Mouse (Mus musculus) bone marrow, adult 2 months (tissue): ENCODE measurements around the gene Lgi2.

Experiments
- CTCF ChIP-seq: fragments of 200-500 bp; IDR thresholded peaks from 2 replicates; pipeline ENCODE4 v1.5.1; 2011; ENCODE audit warnings: low read length, control low read depth; ENCODE audit not compliant: control insufficient read depth, insufficient read depth
- POLR2A ChIP-seq: fragments of 200-500 bp; IDR thresholded peaks from 2 replicates; pipeline ENCODE4 v1.6.1; 2011; ENCODE audit warnings: low read depth, mild to moderate bottlenecking, control low read depth, low read length, borderline replicate concordance; ENCODE audit not compliant: control insufficient read depth

DNA sequence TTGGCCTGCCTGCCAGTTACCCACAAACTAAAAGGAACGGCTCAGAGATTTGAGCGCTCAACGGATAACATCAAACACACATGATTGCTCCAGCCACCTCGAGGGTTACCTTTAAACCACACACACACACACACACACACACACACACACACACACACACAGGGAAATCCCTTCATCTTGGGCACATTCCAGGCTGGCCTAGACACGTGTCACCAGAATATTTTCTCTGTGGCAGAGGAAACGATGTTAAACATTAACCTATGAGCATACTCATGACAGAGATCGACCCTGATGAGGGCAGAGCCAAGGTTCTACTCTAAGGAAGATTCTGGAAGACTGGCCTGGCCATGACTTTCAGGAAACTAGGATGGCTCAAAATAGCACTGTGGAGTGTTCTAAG is 29.2 kb downstream of the Lgi2 start:
- TF ChIP-seq CTCF, result no peak
- no peak for TF ChIP-seq POLR2A
